Mouse (Mus musculus): ENCODE measurements at regions not wholly inside any gene's neighbourhood (a gene's known extent, or its start where the extent isn't known, plus 50 kb on each side); places are given as distances from the start of the nearest gene placed in this dataset.

DNA sequence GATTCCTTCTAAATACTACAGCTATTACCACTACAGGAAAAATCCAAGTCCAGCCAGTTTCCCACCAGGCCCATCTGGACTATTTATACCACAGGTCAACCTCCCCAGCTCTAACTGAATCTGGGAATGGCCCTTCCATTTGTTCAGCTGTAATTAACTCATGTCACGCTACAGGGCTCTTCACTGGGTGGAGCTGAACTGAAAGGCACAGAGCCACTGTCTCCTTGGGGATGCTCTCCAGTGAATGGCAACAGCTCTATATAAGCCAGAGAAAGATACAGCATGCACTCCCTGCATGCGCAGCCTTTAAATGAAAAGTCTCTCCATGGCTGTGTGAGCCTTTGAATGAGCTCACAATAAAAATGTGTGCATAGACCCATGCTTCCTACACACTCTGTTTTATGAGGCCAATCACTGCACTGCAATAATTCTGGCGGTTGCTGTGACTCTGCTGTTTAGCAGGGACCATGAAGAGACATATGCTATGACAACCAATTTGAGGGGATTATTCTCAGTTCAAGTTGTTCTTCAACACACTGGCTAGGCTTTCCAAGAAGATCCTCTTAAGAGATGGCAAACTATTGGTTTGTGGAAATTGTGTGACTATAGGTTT, 376.3 kb upstream of the Kif18a start:
- DNase-seq (ENCODE audit: low read depth, low spot score): no peak

DNA sequence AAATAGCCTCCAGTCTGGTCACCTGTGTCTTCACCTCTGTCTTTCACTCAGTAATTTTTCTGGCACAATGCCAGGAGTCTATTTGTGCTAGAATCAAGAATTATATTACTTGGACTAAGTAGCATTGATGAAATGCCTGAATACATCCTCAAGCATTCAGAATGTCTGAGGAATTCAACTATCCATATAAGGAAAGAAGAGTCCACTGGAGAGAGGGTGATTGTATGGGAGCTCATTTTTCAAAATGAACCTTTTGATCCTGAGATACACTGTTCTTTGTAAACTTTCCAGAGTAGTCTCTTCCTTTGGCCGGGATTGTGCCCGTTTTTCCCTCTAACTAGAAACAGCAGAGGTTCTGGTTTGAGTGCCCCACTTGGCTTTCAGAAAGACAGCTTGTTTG, 367.0 kb upstream of the Kif18a start:
- no peak for DNase-seq (ENCODE audit: low read depth, low spot score)

DNA sequence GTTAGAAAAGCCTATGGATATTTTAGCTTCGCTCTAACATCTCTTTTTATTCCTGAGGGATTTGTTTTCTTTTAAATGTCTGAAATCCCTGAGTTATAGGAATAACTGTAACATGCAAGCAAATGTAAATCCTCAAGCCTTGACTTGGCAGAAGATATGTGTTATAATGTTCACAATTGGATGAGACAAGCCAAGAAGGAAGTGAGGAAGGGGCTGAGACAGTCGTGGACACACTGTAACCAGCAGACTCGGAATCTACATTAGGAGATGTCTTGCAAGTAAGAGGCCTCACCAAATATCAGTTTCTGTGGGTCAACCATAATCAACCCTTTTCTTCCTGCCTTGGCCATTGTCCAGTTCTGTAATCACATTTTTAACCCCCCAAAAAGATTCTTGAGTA, 366.6 kb upstream of the Kif18a start:
- DNase-seq (ENCODE audit: low read depth, low spot score): no peak

DNA sequence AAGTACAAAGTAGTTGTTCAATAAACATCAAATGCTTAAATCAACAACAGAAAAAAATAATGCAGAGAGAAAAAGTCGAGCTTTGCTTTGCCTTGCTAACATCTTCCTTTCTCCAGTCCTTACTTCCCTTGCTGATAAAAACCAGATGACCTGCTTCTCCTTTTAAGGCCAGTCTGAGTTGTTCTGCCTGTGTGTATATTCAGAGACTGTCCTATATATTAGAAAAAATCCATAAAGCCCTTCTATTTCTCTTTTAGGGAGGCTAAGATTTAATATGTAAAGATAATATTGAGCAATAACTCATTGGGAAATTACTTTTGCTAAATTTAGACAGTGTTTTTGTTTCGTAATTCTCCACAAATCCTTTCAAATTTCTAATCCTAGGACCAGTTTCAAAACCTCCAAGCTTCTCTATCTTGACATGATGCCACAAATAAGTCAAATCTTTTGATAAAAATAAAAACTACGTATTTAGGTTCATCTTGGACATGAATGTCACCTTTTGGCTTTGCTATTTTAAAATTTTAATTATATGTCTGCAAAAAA, 361.0 kb upstream of the Kif18a start:
- DNase-seq (ENCODE audit: low read depth, low spot score): no peak

DNA sequence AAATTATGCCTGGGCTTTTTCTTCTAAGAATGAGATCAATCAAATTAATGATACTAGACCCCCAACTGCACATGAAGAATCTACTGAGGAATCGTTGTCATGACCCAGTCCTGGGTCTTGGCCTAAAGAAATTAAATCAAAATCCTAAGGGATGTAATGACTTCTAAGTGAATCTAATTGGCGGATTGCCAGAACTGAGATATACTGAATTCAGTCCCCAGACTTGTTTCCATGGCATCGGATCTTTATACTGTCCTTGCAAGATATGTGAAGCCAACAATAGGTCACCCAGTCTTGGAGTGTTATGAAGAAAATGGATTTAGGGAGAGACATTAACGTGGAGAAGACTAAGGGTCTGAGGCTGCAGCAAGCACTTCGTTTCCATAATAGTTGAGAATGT, 360.4 kb upstream of the Kif18a start:
- DNase-seq (ENCODE audit: low read depth, low spot score): no peak

DNA sequence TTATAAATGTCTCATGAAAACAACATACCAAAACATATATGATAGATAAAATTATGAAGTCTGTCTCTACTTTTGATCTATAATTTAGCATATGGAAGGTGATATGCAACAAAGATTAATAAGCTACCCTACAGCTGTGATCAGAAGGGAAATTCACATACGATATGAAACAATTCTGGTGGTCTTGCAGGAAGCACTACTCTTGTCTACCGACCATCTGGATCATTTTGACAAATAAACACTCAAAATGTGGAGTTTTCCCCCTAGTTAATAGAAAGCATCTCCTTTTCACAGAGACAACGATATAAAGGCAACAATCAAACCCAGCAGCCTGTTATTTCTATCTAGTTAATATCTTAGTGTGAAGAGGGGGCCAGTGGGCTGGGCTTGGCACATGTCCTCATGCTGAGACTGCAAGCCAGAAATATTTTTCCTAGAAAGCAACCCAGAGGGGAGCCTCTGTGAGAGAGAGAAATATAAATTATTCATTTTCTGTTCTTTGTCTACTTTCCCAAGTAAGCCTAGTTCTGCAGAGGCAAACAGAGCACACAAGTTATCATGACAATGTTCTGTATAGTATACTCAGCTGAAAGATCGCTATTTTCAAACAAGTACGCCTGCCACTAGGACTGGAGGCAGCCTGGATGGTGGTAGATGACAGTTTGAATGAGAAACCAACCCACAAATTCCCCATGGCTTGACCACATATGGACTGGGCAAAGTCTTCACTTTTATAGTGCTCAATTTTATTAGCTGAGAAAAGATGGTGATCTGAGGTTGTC, 344.4 kb upstream of the Kif18a start:
- no peak for DNase-seq (ENCODE audit: low read depth, low spot score)

DNA sequence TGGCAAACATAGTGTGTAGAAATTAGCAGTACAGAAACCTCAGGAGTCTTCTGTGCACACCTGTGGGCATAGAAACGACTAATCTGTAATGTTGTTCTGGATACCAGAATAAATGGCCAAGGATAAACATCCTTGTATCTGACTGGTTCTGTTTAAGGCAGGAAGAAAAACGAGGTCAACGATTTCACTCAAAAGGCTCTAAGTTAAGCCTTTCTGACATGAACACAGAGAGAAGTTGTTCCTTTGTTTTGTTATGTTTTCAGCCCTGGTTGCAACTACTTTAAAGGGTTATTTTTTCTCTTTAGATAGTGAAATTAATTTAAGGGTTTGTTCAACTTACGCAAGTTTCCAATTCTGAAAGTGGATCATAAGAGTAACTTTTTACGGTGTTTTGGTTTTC, 299.6 kb upstream of the Kif18a start:
- no peak for DNase-seq (ENCODE audit: low read depth, low spot score)

DNA sequence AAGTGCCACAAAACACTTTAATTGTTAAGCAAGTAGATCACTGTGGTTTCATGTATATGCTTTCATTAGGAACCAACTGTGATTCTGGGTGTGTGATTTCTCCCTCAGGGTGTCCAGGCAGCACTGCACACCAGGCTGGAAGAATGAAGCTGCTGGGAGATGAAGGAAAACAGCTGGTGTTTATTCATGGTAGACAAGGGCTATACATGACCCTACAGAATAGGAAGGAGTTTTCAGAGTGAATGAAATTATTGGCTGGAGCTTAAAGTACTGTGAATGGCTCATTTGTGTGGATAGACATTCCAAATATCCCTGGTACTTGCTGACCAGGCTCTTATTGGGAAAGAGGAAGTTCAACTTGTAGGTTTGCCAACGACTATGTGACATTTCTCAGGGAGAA, 264.3 kb upstream of the Kif18a start:
- no peak for DNase-seq (ENCODE audit: low read depth, low spot score)

DNA sequence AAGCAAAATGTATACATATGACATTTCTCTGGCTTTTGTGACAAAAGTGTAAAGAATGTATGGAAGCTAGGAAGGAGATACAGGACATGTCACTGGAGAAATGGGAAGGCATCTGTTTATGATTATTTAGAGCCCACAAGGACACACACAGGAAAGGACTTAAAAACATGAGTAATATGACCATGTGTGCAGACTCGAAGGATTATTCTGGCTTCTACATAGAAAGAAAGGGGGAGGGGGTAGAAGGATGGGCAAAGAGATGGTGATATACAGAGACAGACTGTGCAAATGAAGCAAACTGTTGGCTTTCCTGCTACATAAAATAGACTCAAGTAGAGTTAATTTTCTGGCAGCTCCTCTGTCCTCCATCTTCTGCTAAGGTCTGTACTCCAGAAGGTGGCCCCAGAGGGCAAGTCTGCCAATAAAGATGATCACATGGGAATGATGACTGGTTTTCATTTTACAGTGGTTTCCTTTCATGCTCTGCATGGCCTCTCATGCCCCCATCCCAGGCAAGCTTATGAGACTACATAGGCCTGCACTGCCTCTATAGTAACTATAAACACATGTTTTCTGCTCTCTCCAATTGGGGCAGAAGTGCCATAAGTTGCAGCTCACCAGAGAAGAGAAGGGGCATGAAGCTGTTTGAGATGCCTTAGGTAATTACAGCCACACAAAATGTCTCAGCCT, 263.4 kb upstream of the Kif18a start:
- DNase-seq (ENCODE audit: low read depth, low spot score): no peak

DNA sequence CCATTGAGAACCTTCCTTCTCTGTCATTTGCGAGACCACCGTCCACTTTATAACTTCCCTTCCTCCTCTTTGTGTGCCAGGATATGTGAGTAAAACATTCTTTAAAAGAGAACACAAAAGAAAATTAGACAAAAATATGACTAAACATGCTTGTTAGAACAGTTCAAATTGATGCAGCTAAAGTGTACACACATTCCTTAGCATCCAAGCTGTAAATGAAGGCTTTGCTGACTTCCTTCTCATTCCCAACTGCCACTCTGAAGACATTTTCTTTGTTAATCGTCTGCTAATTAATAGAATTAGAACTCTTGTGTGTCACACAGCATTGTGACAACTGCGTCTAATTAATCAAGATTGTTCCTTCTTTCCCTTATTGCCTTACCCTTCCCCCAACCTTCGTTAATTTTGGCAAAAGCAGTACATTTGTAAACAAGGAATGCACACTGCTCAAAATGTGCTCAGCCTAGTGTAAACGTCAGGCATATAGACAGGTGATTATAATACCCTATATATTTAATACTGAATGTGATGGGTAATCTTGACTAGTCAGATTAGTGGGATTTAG, 242.3 kb upstream of the Kif18a start:
- DNase-seq (ENCODE audit: low read depth, low spot score): no peak
